Mouse (Mus musculus): Measurements from ENCODE around the gene Rsrp1.

Gene Rsrp1

DNA sequence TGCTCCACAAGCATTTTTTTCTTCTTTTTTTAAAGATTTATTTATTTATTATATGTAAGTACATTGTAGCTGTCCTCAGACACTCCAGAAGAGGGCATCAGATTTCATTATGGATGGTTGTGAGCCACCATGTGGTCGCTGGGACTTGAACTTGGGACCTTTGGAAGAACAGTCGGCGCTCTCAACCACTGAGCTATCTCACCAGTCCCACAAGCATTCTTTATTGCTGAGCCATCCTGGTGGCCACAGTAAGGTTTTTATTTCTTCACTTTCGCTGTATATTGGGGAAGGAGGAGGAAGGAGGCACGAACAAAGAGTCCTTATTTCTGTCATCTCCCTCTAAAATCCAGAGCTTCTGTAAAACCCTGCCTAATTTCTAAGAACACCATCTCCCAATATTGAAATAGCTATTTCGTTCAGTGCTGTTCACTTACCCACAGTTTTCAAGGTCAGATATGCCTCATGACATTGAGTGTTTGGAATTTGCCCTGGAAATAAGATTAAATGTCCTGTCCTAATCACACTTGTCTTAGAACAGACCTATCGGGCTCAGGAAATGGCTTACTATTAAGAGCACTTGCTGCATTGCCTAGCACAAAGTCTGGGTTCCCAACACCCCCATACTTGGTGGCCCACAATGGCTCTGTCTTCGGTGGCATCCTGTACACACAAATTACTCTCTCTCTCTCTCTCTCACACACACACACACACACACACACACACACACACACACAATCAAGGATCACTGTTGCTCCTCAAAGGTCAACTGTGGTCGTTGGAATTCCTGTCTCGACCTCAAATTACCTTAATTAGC is 1.1 kb upstream of the Rsrp1 start:
- peak; percentile 53 for DNase-seq (ENCODE audit: low read depth, low spot score)

DNA sequence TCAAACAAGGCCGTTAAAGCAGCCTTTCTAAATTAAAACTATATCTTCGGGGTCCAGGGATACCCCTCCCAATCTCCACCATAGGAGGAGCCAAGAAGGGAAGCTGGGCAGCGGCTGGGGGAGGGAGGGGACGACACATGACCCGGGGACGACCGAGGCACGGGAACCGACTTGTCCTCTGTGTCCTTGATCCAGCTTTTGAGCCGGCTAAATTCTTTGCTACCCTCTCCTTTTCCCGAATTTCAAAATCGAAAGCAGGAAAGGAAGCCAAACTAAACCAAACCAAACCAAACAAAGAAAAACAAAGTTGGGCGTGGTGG is 507 bp upstream of the Rsrp1 start:
- peak; percentile 64 for DNase-seq (ENCODE audit: low read depth, low spot score)

DNA sequence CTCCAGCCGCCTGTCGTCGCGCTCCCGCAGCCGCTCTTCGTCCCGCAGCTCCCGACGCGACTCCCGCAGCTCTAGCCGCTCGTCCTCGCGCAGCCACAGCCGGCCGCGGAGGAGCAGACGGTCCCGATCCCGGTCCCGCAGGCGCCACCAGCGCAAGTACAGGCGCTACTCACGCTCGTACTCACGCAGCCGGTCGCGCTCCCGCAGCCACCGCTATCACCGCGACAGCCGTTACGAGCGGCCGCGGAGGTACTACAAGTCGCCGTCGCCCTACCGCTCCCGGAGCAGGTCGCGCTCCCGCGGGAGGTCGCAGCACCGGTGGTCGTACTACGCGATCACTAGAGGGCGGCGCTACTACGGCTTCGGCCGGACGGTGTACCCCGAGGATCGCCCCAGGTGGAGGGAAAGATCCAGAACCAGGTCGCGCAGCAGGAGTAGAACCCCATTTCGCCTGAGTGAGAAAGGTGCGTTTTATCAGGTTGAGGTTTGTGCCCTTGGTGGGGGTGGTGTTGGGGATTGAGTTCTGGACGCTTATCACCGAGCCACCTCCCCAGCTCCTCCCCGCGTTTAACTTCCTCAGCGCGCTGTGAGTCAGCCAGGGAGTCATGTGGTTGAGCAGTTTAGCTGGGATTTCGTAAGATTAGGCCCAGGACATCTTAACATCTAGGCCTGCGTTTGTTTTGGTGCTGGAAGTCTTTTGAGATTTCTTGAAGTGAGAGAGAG is 788 bp downstream of the Rsrp1 start:
- peak; percentile 81 for DNase-seq (ENCODE audit: low read depth, low spot score)

DNA sequence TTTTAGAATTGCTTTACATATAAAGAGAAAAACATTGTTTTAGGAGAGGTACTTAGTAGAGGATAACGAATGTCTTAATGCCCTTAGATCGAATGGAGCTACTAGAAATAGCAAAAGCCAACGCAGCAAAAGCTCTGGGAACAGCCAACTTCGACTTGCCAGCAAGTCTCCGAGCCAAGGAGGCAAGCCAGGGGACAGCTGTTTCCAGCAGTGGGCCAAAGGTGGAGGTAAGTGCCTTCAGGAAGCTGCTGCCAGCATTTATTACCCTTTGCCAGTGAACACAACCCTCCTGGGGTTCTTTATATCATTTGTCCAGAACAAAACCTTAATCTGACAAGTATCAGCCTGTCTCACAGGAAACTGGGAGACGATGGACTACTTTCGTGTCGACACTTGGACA is 1.8 kb downstream of the Rsrp1 start:
- DNase-seq (ENCODE audit: low read depth, low spot score) = peak; percentile 32

DNA sequence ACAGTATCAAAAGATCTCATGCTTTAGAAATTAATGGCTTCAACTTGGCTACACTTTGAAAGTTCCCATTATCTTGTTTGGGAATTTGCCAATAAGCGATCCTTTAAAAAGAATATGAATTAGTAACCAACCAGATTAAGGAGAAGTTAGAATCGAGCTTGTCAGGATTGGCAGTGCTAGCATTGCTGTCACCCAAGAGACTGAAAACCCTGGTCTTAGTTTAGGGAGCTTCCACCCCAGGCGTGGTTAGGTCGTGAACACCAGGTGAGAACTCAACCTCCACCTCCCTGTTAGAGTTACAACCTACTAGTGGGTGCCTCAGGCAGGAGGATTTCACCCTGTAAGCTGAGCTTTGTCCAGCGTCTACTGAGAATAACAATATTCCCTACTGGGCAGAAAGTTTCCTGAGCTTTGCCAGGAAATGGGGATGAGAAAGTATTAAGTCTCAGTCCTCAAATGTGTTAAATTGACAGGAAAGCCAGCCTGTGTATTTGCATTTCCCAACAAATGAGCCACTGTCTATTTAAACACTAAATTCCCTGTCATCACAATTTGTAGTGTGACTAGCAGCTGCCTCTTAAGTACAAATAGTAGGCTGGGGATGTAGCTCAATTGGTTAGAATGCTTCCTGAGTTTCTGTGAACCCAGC is 4.5 kb downstream of the Rsrp1 start:
- peak; percentile 47 for DNase-seq (ENCODE audit: low read depth, low spot score)

DNA sequence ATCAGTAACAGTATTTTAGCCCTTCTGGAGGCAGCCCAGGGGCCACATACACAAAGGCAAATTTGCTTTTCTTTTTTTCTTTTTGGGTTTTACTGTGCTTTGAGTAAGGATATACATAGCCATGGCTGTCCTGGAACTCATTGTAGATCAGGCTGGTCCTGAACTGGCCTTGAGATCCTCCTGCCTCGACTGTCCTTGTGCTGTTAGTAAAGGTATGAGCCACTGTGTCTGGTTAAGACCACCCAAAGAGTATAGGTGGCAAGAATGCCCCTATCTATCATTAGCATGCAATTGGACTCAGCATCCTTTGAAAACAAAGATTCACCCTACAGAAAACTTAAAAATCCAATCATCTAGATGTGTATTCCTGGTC is 5.1 kb downstream of the Rsrp1 start:
- DNase-seq (ENCODE audit: low read depth, low spot score) = no peak

DNA sequence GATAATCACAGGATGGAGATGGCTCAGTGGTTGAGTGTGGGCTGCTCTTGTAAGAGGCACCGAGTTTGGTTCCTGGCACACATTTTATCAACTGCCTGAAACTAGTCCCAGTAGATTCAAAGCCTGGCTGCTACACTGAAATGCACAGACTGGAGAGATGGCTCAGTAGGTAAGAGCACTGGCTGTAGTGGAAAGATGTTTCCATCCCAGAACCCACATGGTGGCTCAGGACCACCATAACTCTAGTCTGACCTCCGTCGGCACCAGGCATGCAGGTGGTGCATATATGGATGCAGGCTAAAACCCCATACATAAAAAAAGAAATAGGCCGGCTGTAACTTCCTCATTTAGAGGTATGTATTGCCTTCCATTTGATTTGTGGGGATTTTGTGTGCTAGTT is 6.1 kb downstream of the Rsrp1 start:
- DNase-seq (ENCODE audit: low read depth, low spot score) = peak; percentile 40

DNA sequence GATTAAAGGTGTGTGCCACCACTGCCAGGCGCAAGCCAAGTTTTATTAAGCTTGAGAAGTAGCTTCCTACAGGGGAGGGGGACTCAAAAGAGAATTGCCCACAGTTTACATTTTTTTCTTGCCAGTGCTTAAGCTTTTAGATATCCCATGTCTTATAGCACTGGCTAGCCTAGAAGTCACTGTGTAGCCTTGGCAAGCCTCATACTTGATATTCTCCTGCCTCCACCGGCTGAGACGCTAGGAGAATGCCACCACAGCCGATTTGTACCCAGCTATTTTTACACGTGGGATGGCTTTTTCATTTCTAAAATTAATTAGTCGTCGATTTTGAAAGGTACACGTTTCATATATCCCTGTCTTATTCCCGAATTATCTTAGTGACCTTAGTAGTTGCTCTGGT is 6.8 kb downstream of the Rsrp1 start:
- no peak for DNase-seq (ENCODE audit: low read depth, low spot score)

DNA sequence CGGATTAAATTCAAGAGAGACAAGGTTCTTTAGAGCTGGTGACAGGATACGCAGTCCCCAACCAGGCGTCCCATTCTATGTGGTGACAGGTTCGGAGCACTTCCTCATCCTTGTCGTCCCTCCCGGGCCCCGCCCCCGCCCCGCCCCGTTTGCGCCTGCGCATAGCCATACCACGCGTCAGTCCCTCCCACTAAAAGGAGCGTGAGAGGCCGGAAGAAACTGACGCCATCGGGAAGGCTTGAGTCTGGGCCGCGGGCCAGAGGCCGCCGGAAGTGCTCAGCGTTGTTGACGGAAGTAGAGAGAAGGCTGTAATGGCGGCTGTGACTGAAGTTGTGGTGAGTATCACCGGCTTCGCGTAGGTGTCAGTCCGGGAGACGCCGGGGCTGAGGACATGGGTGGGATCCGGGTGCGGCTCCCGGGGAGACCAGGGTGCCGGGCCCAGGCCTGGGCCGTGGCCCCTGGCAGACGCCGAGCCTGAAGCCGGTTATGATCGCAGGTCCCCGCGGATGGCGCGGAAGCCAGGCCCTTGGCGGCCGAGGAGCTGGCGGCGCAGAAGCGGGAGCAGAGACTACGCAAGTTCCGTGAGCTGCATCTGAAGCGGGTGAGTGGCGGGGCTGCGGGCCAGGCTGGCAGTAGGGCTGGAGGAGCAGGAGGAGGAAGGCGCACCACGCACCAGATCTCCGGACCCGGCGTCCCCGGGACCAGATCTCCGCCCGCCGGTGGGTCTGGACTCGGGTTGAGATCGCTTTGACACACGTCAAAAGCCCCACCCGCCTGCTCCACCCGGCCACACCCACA is 7.5 kb downstream of the Rsrp1 start, which contains the start of gene Syf2:
Gene Syf2 (plus strand): TSS at position 215 of the 798 bp plus-strand sequence.
- DNase-seq (ENCODE audit: low read depth, low spot score) = peak; percentile 99

DNA sequence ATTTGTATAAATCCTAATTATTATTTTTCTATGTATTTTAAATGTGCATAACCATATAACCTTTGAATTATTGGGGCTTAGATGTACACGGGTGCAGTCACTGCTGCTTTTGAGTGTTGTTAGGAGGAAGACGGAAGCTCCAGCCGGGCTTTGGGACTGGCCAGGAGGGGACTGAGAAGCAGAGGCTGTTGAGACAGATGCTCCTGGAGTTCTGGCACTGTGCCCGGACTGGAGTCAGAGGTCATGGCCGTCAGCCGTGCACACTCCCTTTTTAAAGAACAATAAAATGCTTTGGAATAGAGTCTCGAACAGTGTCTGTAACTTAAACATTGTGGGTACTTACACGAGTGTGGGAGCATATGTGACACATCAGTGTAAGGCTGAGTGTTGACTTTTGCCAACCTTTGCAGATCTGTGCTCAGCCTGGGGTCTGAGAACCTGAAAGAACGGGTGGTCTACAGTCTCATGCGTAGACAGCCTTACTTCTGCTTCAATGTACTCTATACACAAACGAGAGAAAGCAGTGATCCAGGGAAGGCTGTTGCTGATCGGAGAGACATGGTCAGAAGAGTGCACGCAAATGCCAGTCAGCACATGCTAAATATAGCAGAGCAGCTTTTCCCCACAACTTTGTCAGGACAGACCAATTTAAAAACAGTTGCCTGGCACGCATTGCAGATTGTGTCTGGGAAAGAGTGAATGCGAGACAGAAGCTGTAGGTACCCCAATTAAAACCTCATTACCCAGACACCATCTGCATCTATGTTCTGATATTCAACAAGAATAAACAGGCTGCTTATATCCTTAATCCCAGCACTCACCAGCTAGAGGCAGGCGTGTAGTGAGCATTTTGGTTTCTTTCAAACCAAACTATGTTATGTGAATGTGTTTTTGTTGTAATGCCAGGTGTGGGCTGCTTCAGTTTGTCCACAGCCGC is 14.1 kb downstream of the Rsrp1 start:
- no peak for DNase-seq (ENCODE audit: low read depth, low spot score)

DNA sequence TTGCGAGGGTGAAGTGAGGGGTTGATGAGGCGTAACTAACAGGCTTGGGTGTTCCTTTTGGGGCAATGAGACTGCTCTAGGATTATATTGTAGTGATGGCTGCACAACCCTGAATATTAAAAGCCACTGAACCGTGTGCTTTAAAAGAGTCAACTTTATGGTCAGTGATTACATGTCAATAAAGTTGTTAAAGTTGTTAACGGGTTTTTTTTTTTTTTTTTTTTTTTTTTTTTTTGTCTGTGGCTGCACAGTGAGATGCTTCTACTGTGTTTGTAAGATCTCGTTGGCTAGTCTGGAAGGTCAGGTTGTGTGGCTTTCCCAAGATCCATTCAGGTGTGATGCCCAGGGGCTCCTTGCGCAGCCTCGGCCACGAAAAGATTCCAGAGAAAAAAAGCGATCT is 16.5 kb downstream of the Rsrp1 start:
- DNase-seq (ENCODE audit: low read depth, low spot score) = no peak

DNA sequence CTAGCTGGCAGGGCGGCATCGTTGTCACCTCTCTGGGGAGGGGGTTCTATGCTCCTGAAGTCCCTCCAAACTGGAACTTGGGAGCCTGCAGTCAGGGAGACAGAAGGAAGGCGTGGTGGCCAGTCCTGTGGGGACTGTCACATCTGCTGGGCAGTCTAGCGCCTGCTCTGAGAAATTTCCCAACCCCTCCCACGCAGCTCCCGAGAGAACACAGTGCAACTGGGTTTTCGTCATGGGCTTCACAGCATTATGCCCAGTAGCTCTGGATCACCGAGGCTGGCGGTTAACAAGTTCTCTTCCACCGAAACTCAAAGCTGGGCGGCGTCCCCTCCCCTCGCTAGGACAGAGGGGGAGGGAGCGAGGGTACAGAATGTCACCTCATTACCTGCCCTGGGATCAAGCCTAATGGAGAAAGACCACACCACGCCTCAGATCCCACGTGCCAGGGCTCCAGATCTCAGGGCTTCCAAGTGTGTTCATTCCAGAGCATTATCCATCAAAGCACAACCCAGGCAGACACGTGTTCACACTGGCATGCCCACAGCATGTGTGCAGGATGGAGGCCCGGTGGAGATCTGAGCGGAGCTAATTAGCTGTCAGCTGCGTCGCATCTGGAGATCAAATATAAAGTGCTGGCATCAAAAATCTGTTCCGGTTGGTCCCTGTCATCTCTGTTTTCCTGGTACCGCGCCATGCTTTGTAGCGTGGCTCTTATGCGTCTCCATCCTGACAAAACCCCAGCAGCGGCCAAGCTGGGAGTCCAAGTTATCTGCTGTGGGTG is 20.6 kb downstream of the Rsrp1 start:
- no peak for DNase-seq (ENCODE audit: low read depth, low spot score)

DNA sequence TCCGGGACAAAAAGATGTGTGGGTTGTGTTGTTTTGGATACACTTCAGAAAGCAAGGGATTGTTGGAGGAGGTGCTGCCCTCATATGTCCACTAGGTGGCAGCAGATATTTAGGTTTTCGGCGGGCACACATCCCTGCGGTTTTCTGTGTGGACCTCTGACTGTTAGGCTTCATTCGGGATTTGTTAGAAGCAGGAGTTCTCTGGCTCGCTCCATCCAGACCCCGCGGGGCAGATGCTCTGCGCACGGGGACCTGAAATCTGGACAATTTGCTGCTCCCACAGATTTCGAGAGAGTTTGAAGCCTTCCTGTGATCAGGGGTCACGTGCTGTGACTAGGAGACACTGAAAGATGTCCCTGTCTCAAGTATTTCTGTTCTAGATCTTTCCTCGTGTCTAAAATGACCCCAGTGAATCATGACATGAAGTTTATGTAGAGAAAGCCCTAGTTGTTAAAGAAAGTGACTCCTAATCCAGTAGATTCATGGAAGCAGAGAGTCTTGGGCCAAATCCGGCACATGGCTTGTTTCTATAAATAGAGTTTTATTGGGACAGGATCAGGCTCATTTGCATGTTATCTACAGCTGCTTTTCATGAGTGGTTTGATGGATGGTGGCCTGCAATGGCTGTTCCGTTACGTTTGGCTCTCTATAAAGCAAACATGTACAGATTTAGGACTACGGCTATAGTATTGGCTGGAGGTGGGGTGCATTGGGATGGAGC is 22.8 kb downstream of the Rsrp1 start:
- peak; percentile 76 for DNase-seq (ENCODE audit: low read depth, low spot score)

DNA sequence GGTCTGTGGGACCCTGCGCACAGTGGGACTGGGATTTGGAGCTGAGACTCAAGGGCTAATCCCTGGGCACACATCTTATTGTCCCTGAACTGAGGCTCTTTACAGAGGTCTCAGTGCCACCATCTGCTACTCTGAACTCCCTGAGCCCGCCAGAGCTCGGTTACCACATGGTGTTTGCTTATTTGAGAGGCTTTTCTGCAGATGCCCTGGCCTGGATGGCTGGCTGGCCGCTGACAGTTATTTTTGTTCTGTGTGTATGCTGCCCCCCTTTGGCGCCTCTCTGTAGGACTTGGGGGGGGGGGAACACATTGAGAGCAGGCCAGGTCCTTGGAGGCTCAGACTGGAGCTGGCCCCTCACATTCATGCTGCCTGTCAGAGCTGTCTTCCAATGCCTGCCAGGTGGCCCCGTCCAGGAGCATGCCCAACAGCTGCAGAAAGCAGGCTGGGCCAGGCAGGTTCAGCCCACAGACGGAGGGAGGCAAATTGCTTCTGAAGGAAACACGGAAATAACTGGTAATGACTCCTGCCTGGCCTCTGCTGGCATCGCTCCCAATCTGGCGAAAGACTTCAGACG is 27.2 kb downstream of the Rsrp1 start:
- peak; percentile 31 for DNase-seq (ENCODE audit: low read depth, low spot score)

DNA sequence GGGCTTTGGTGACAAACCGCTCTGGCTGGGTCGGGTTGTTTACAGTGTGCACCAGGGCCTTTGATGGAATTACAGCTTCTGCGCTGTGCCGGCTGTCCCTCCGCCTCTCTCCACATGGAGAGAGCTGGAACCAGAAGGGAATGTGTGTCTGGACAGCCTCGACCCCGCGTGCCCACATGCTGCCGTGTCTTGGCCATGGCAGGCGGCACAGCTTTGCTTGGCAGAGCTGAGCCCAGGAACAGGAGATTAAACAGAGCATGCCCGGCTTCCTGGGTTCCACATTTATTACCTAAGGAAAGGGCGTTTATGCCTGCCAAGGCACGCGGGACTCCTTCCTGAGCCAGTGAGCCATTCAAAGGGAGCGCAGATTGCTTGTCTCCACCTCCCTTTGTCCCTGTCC is 31.1 kb downstream of the Rsrp1 start:
- DNase-seq (ENCODE audit: low read depth, low spot score) = no peak

DNA sequence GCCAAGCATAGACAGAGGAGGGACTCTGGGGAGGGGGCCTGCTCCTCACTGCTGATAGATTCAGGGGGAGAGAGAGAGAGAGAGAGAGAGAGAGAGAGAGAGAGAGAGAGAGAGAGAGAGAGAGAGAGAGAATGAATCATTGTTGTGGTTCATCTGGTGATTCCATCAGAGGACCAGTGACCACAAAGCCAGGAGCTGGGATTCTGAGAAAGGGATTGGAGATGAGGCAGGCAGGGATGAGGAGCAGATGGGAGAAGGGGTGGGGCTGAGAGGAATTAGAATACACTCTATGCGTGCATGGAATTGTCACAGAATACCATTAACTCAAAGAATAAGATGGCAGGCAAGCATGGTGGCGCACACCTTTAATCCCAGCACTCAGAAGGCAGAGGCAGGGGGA is 31.8 kb downstream of the Rsrp1 start:
- no peak for DNase-seq (ENCODE audit: low read depth, low spot score)

DNA sequence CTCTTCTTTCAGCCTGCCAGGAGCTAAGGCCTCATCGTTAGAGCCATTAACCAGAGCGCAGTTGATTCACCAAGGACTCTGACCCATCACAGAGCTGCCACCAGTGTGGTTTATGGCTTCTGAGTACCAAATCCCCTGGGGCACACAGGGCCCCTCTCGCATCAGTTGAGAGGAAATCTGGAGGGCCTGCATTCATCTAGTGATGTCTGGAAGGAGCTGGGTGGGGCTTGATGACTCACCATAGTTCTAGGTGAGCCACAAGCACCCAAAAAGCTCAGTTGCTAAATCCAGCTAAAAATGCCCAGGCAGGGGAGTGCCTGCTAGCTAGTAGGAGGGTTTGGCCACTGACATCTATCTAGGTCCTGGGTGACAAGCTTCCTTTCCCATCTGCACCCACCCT is 32.5 kb downstream of the Rsrp1 start:
- no peak for DNase-seq (ENCODE audit: low read depth, low spot score)

DNA sequence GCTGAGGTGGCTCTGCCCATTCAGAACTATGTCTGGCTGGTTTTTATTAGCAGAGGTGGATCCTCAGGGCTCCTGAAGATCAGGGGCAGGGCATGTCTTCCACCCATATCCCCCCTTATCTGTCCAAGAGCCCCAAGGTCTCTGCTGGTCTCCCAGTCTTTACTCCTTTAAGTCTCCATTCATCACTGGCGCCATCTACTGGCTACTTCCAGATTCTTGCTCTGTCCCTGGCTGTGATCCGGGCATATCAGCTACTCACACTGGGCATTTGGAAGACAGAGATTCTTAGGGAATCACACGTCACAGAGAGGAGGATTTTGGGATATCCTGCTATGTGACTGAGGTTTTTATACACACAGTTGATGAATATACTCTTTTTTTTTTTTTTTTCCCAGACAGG is 32.9 kb downstream of the Rsrp1 start:
- DNase-seq (ENCODE audit: low read depth, low spot score) = peak; percentile 81
